Mouse (Mus musculus) myocyte (in vitro differentiated cells): Measurements from ENCODE around the gene Mcu.

Experiments
- MYOD1 ChIP-seq, 3 experiments: IDR thresholded peaks; one replicate each; pipeline ENCODE4 v1.6.1; 2011; ENCODE audit warnings: control low read depth in 2 of 3, low read depth in 2 of 3, mild to moderate bottlenecking in 2 of 3, moderate library complexity in 1 of 3; ENCODE audit not compliant: insufficient read length in 2 of 3, control insufficient read depth in 1 of 3
- MYOG ChIP-seq, 3 experiments: IDR thresholded peaks; one replicate each; pipeline ENCODE4 v1.6.1; 2011; ENCODE audit warnings: control low read depth in 2 of 3, low read depth in 2 of 3, mild to moderate bottlenecking in 2 of 3; ENCODE audit not compliant: insufficient read length in 2 of 3, control insufficient read depth in 1 of 3, insufficient read depth in 1 of 3
- POLR2A ChIP-seq: IDR thresholded peaks from one replicate; pipeline ENCODE4 v1.6.1; 2011; ENCODE audit warnings: low read depth, mild to moderate bottlenecking, control low read depth, moderate library complexity; ENCODE audit not compliant: insufficient read length
- POLR2AphosphoS2 ChIP-seq: IDR thresholded peaks from one replicate; pipeline ENCODE4 v1.6.1; 2011; ENCODE audit warnings: low read depth, control low read depth; ENCODE audit not compliant: insufficient read length
- TCF12 ChIP-seq: IDR thresholded peaks from one replicate; pipeline ENCODE4 v1.6.1; 2011; ENCODE audit warnings: mild to moderate bottlenecking, control low read depth; ENCODE audit not compliant: poor library complexity, insufficient read depth, severe bottlenecking
- USF1 ChIP-seq: IDR thresholded peaks from one replicate; pipeline ENCODE4 v1.6.1; 2011; ENCODE audit warnings: low read depth, mild to moderate bottlenecking, control low read depth, moderate library complexity

GRCm38 (mm10) chr10:59604879-59605464 lies 11.5 kb downstream of the Mcu start:
- TF ChIP-seq POLR2A (no peak), POLR2AphosphoS2 (no peak), MYOG (IDR thresholded peaks at IDR 0.05; ENCODE audit: control insufficient read depth in 1 of 3, insufficient read depth in 1 of 3, insufficient read length in 2 of 3, low read depth in 2 of 3) (no peak), USF1 (no peak), MYOD1 (IDR thresholded peaks at IDR 0.05; ENCODE audit: control insufficient read depth in 1 of 3, insufficient read length in 2 of 3, low read depth in 2 of 3) (no peak), TCF12 (no peak)
